In the genomic region with DNA sequence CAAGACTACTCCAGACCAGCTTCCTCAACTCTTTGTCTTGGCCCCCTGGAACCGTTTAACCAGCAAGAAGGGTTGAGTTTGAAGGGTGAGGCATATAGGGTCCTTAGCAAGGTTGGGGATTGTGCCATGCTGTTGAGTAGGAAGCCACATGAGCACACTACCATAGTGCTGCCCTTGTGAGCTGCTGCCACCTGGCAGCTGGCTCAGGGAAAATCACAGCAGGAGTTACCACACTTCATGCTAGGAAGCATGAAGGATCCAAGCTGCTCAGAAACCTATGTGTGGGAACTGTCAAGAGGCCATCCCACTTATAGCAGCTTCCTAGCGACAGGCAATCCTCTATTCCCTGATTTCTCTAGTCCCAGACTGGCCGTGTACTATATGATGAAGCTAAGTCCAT, we compare ENCODE assay signal across 25 mouse cellular contexts. TPM values are rescaled to one million over a fixed set of nuclear protein-coding genes. Genes with fewer than 3 reads are reported as not detected.
DNase-seq lines count a peak whose midpoint lies in the region; ATAC-seq and TF ChIP-seq lines count a peak whose summit lies in the region.
"Had no signal": no experiment of that assay in that cellular context is flagged by ENCODE, and none has a peak within 500 bp of the region (broad histone marks: within the 10 kb centered on the region; RNA-seq: fewer than 3 reads in every experiment).

No protein-coding gene starts in this region.

- ATAC-seq in forebrain, postnatal 0 days = no peak
- ATAC-seq in forebrain, embryonic 12.5 days (ENCODE audit: low FRiP score) = no peak
- ATAC-seq in intestine, postnatal 0 days = no peak
- ATAC-seq in intestine, embryonic 16.5 days = no peak
- no peak for ATAC-seq in liver, postnatal 0 days
- ATAC-seq: intestine, embryonic 15.5 days; midbrain, embryonic 13.5 days had no signal

- WGBS in forebrain, postnatal 0 days = 85% methylated on average over 3 of the region's 3 CpGs
- WGBS in forebrain, embryonic 12.5 days = 82% methylated on average over 3 of the region's 3 CpGs
- WGBS in intestine, postnatal 0 days = 52% methylated on average over 3 of the region's 3 CpGs
- 61% methylated on average over 3 of the region's 3 CpGs for WGBS in intestine, embryonic 16.5 days
- 57% methylated on average over 3 of the region's 3 CpGs for WGBS in liver, postnatal 0 days (ENCODE audit: insufficient replicate concordance)

- no peak overlapping the region for H3K27ac ChIP-seq in forebrain, postnatal 0 days (ENCODE audit: low read depth, low read length)
- H3K27ac ChIP-seq in forebrain, embryonic 12.5 days = no peak overlapping the region
- no peak overlapping the region for H3K27ac ChIP-seq in intestine, postnatal 0 days (ENCODE audit: low read depth, low read length)
- no peak overlapping the region for H3K27ac ChIP-seq in intestine, embryonic 16.5 days (ENCODE audit: low read length)
- no peak overlapping the region for H3K27ac ChIP-seq in liver, postnatal 0 days (ENCODE audit: low read depth)
- H3K27ac ChIP-seq: hindbrain, embryonic 14.5 days; intestine, embryonic 15.5 days; limb, embryonic 12.5 days; liver, embryonic 14.5 days; midbrain, embryonic 13.5 days; neural tube, embryonic 12.5 days had no signal

- 0 out of 2 replicates have a peak, but pooled peaks have one; percentile 15 for TF ChIP-seq CTCF in forebrain, postnatal 0 days (IDR thresholded peaks at IDR 0.05; ENCODE audit: low read depth)
- TF ChIP-seq CTCF in intestine, postnatal 0 days (IDR thresholded peaks at IDR 0.05; ENCODE audit: low read depth) = peak; percentile 60
- TF ChIP-seq CTCF in liver, postnatal 0 days (IDR thresholded peaks at IDR 0.05; ENCODE audit: low read depth) = peak; percentile 52

- no peaks in the 10 kb centered on the region for H3K4me1 ChIP-seq in forebrain, postnatal 0 days (ENCODE audit: insufficient read depth)
- H3K4me1 ChIP-seq in forebrain, embryonic 12.5 days = peaks cover 10% of the 10 kb centered on the region
- H3K4me1 ChIP-seq in intestine, postnatal 0 days (replicated peaks; ENCODE audit: control insufficient read depth, insufficient read depth, low read length) = no peaks in the 10 kb centered on the region
- H3K4me1 ChIP-seq in intestine, embryonic 16.5 days (ENCODE audit: control insufficient read depth, insufficient read depth, low read length) = no peaks in the 10 kb centered on the region
- peaks cover 2% of the 10 kb centered on the region for H3K4me1 ChIP-seq in liver, postnatal 0 days (ENCODE audit: insufficient read depth)
- H3K4me1 ChIP-seq: intestine, embryonic 15.5 days; megakaryocyte, embryonic 14.5 days had no signal

- H3K4me2 ChIP-seq in forebrain, postnatal 0 days (ENCODE audit: low read depth) = no peak overlapping the region
- H3K4me2 ChIP-seq in forebrain, embryonic 12.5 days = no peak overlapping the region
- H3K4me2 ChIP-seq in intestine, postnatal 0 days (replicated peaks; ENCODE audit: low read depth) = no peak overlapping the region
- no peak overlapping the region for H3K4me2 ChIP-seq in intestine, embryonic 16.5 days (ENCODE audit: low read depth, low read length)
- H3K4me2 ChIP-seq in liver, postnatal 0 days (ENCODE audit: low read depth, low read length) = no peak overlapping the region
- H3K4me2 ChIP-seq: intestine, embryonic 15.5 days; midbrain, embryonic 13.5 days; neural tube, embryonic 12.5 days had no signal

- no peaks in the 10 kb centered on the region for H3K9me3 ChIP-seq in forebrain, postnatal 0 days (ENCODE audit: low read length)
- H3K9me3 ChIP-seq in forebrain, embryonic 12.5 days = no peaks in the 10 kb centered on the region
- no peaks in the 10 kb centered on the region for H3K9me3 ChIP-seq in intestine, postnatal 0 days (ENCODE audit: control insufficient read depth)
- H3K9me3 ChIP-seq in intestine, embryonic 16.5 days (ENCODE audit: control insufficient read depth, low read length) = no peaks in the 10 kb centered on the region
- no peaks in the 10 kb centered on the region for H3K9me3 ChIP-seq in liver, postnatal 0 days (ENCODE audit: low read length)
- H3K9me3 ChIP-seq: intestine, embryonic 15.5 days; limb, embryonic 12.5 days; megakaryocyte, embryonic 14.5 days; midbrain, embryonic 13.5 days; neural tube, embryonic 12.5 days had no signal

- no peaks in the 10 kb centered on the region for H3K27me3 ChIP-seq in forebrain, postnatal 0 days (ENCODE audit: insufficient read depth, low read length)
- 0 out of 2 replicates have a peak, but pooled peaks cover 4% of the 10 kb centered on the region for H3K27me3 ChIP-seq in forebrain, embryonic 12.5 days
- H3K27me3 ChIP-seq in intestine, postnatal 0 days (replicated peaks; ENCODE audit: control insufficient read depth, insufficient read depth, low read length) = no peaks in the 10 kb centered on the region
- H3K27me3 ChIP-seq in intestine, embryonic 16.5 days (replicated peaks; ENCODE audit: control insufficient read depth, insufficient read depth, low read length) = no peaks in the 10 kb centered on the region
- H3K27me3 ChIP-seq in liver, postnatal 0 days (ENCODE audit: insufficient read depth, low read length) = no peaks in the 10 kb centered on the region
- H3K27me3 ChIP-seq: intestine, embryonic 15.5 days had no signal

- no peak for DNase-seq in forebrain, postnatal 0 days
- DNase-seq in liver, postnatal 0 days = no peak
- DNase-seq in liver (no peak), adipocyte (ENCODE audit: low spot score) (peak; percentile 52)
- DNase-seq in testis, postnatal 10 days (ENCODE audit: low spot score) = no peak
- DNase-seq: adrenal gland, postnatal 25 days; cerebellum, adult 9-11 months; gastrocnemius, postnatal 25 days; heart, postnatal 4 days; thymus, adult 18-20 months; thymus, postnatal 4 days had no signal

- no peak overlapping the region for H3K4me3 ChIP-seq in forebrain, postnatal 0 days (ENCODE audit: low read depth, low read length)
- no peak overlapping the region for H3K4me3 ChIP-seq in forebrain, embryonic 12.5 days (replicated peaks)
- H3K4me3 ChIP-seq in intestine, postnatal 0 days (ENCODE audit: low read depth, low read length) = no peak overlapping the region
- H3K4me3 ChIP-seq in intestine, embryonic 16.5 days (ENCODE audit: low read length) = no peak overlapping the region
- no peak overlapping the region for H3K4me3 ChIP-seq in liver, postnatal 0 days (ENCODE audit: low read depth, low read length)
- H3K4me3 ChIP-seq: intestine, embryonic 15.5 days; limb, embryonic 12.5 days; megakaryocyte, embryonic 14.5 days; midbrain, embryonic 13.5 days; neural tube, embryonic 12.5 days had no signal

- no peaks in the 10 kb centered on the region for H3K36me3 ChIP-seq in forebrain, postnatal 0 days (ENCODE audit: insufficient read depth)
- H3K36me3 ChIP-seq in forebrain, embryonic 12.5 days (replicated peaks) = no peaks in the 10 kb centered on the region
- no peaks in the 10 kb centered on the region for H3K36me3 ChIP-seq in intestine, postnatal 0 days (ENCODE audit: control insufficient read depth, insufficient read depth)
- no peaks in the 10 kb centered on the region for H3K36me3 ChIP-seq in intestine, embryonic 16.5 days (ENCODE audit: control insufficient read depth, insufficient read depth, low read length)
- H3K36me3 ChIP-seq in liver, postnatal 0 days (replicated peaks; ENCODE audit: insufficient read depth, low read length) = no peaks in the 10 kb centered on the region
- H3K36me3 ChIP-seq: intestine, embryonic 15.5 days; limb, embryonic 12.5 days; midbrain, embryonic 13.5 days; neural tube, embryonic 12.5 days had no signal

- no peak overlapping the region for H3K9ac ChIP-seq in forebrain, postnatal 0 days
- no peak overlapping the region for H3K9ac ChIP-seq in forebrain, embryonic 12.5 days
- no peak overlapping the region for H3K9ac ChIP-seq in intestine, postnatal 0 days (ENCODE audit: low read depth, low read length)
- H3K9ac ChIP-seq in intestine, embryonic 16.5 days (ENCODE audit: low read depth, low read length) = no peak overlapping the region
- H3K9ac ChIP-seq in liver, postnatal 0 days (replicated peaks) = no peak overlapping the region
- H3K9ac ChIP-seq: hindbrain, embryonic 14.5 days; intestine, embryonic 15.5 days; limb, embryonic 12.5 days; liver, embryonic 14.5 days; midbrain, embryonic 13.5 days; neural tube, embryonic 12.5 days had no signal

- no peak for TF ChIP-seq EP300 in liver, postnatal 0 days (IDR thresholded peaks at IDR 0.05; ENCODE audit: low read depth)

RNA-seq across cellular contexts. Expression of gene Fam107a, which starts 9.2 kb away (rescaled TPM):
- 15.5 and 23.5 TPM in 2 replicates for total RNA-seq in forebrain, postnatal 0 days (2014; rRNA removed)
- polyA plus RNA-seq in forebrain, postnatal 0 days (2015; fragmentation: Nextera tagmentation; extraction: Ambion mirVana) = 2.0 and 2.8 TPM in 2 replicates
- polyA plus RNA-seq in forebrain, embryonic 12.5 days (2016; fragmentation: Nextera tagmentation; extraction: Ambion mirVana) = 0.43 and 0.60 TPM in 2 replicates
- 0.16 TPM in 2 replicates for polyA plus RNA-seq in intestine, postnatal 0 days (2015; fragmentation: Nextera tagmentation; extraction: Ambion mirVana)
- 0.21 and 0.24 TPM in 2 replicates for polyA plus RNA-seq in intestine, embryonic 16.5 days (2015; fragmentation: Nextera tagmentation; extraction: Ambion mirVana)
- polyA plus RNA-seq in liver, postnatal 0 days (2015; fragmentation: Nextera tagmentation; extraction: Ambion mirVana) = not detected in 2 replicates

RNA-seq across cellular contexts. Expression of gene Acox2, which starts 49.5 kb away (rescaled TPM):
- total RNA-seq in forebrain, postnatal 0 days (2014; rRNA removed) = 0.14 TPM in 1 of 2 replicates, not detected in the other
- polyA plus RNA-seq in forebrain, postnatal 0 days (2015; fragmentation: Nextera tagmentation; extraction: Ambion mirVana) = 0.31 and 0.59 TPM in 2 replicates
- polyA plus RNA-seq in forebrain, embryonic 12.5 days (2016; fragmentation: Nextera tagmentation; extraction: Ambion mirVana) = 0.21 TPM in 1 of 2 replicates, not detected in the other
- 9.3 and 10.8 TPM in 2 replicates for polyA plus RNA-seq in intestine, postnatal 0 days (2015; fragmentation: Nextera tagmentation; extraction: Ambion mirVana)
- 1.1 and 1.4 TPM in 2 replicates for polyA plus RNA-seq in intestine, embryonic 16.5 days (2015; fragmentation: Nextera tagmentation; extraction: Ambion mirVana)
- 64.9 and 66.7 TPM in 2 replicates for polyA plus RNA-seq in liver, postnatal 0 days (2015; fragmentation: Nextera tagmentation; extraction: Ambion mirVana)
- total RNA-seq: heart, postnatal 4 days had no signal
- polyA plus RNA-seq: embryonic facial prominence, embryonic 11.5 days; forebrain, embryonic 11.5 days; heart, embryonic 14.5 days; hindbrain, embryonic 14.5 days; limb, embryonic 12.5 days; midbrain, embryonic 13.5 days; neural tube, embryonic 12.5 days; stomach, embryonic 14.5 days had no signal
